Mouse (Mus musculus): ENCODE results near the gene Cct2. TPM values are rescaled to one million over a fixed set of nuclear protein-coding genes. Genes with fewer than 3 reads are reported as not detected.
A peak's percentile ranks its signal among the peaks of the same experiment; 100 is the strongest.
"Not testable (repeated sequence)": the region's sequence is repeated elsewhere in the genome, so short reads cannot be mapped to it uniquely, and the experiment has no call there.

Gene Cct2
- polyA plus RNA-seq, 1 experiment from 2014 or later = 245 TPM

- no peaks in the 10 kb centered on the region for H3K9me3 ChIP-seq (ENCODE audit: control insufficient read depth, low read length)
- H3K4me1 ChIP-seq (ENCODE audit: control insufficient read depth, insufficient read depth, low read depth, low read length) = no peaks in the 10 kb centered on the region
- WGBS = 75% methylated on average over 6 of the region's 6 CpGs
- no peak overlapping the region for H3K4me3 ChIP-seq (ENCODE audit: low read length)
- no peak overlapping the region for H3K27ac ChIP-seq (ENCODE audit: low read depth, low read length)
- H3K9ac ChIP-seq (ENCODE audit: low read depth, low read length) = no peak overlapping the region
- H3K4me2 ChIP-seq (ENCODE audit: low read length) = no peak overlapping the region
- H3K27me3 ChIP-seq (replicated peaks; ENCODE audit: control insufficient read depth, insufficient read depth, low read length) = no peaks in the 10 kb centered on the region
- no peaks in the 10 kb centered on the region for H3K36me3 ChIP-seq (ENCODE audit: control insufficient read depth, insufficient read depth, low read length)
- no peak for ATAC-seq
Observed at GRCm38 (mm10) chr10:117040355-117040754, 23.3 kb downstream of the Cct2 start.

- Histone ChIP-seq H3K4me3 (ENCODE audit: low read length) (no peak overlapping the region), H3K9me3 (ENCODE audit: control insufficient read depth, low read length) (no peaks in the 10 kb centered on the region), H3K27ac (ENCODE audit: low read depth, low read length) (no peak overlapping the region), H3K36me3 (ENCODE audit: control insufficient read depth, insufficient read depth, low read length) (no peaks in the 10 kb centered on the region), H3K4me1 (ENCODE audit: control insufficient read depth, insufficient read depth, low read depth, low read length) (no peaks in the 10 kb centered on the region), H3K9ac (ENCODE audit: low read depth, low read length) (no peak overlapping the region), H3K27me3 (replicated peaks; ENCODE audit: control insufficient read depth, insufficient read depth, low read length) (no peaks in the 10 kb centered on the region), H3K4me2 (ENCODE audit: low read length) (no peak overlapping the region)
- no peak for ATAC-seq
- 25% methylated on average over 8 of the region's 8 CpGs for WGBS
Observed at GRCm38 (mm10) chr10:117033785-117034184, 29.8 kb downstream of the Cct2 start.

GRCm38 (mm10) chr10:117031160-117031559 lies 32.5 kb downstream of the Cct2 start:
- no peak overlapping the region for H3K9ac ChIP-seq (ENCODE audit: low read depth, low read length)

GRCm38 (mm10) chr10:117026176-117026575 lies 37.4 kb downstream of the Cct2 start:
- Histone ChIP-seq H3K36me3 (ENCODE audit: control insufficient read depth, insufficient read depth, low read length) (no peaks in the 10 kb centered on the region), H3K27me3 (replicated peaks; ENCODE audit: control insufficient read depth, insufficient read depth, low read length) (no peaks in the 10 kb centered on the region), H3K4me2 (ENCODE audit: low read length) (no peak overlapping the region), H3K9ac (ENCODE audit: low read depth, low read length) (no peak overlapping the region), H3K4me3 (ENCODE audit: low read length) (no peak overlapping the region), H3K4me1 (ENCODE audit: control insufficient read depth, insufficient read depth, low read depth, low read length) (peaks cover 2% of the 10 kb centered on the region; the same call in 1 of the 2 replicates), H3K9me3 (ENCODE audit: control insufficient read depth, low read length) (no peaks in the 10 kb centered on the region), H3K27ac (ENCODE audit: low read depth, low read length) (no peak overlapping the region)
- 82% methylated on average over 8 of the region's 8 CpGs for WGBS
- ATAC-seq = no peak

More at GRCm38 (mm10) chr10:117031160-117031559, 32.5 kb downstream of the Cct2 start:
- H3K27me3 ChIP-seq (replicated peaks; ENCODE audit: control insufficient read depth, insufficient read depth, low read length) = no peaks in the 10 kb centered on the region
- H3K4me3 ChIP-seq (ENCODE audit: low read length) = no peak overlapping the region
- ATAC-seq = no peak
- no peak overlapping the region for H3K27ac ChIP-seq (ENCODE audit: low read depth, low read length)
- H3K4me2 ChIP-seq (ENCODE audit: low read length) = no peak overlapping the region
- WGBS = 91% methylated on average over 3 of the region's 3 CpGs
- no peaks in the 10 kb centered on the region for H3K4me1 ChIP-seq (ENCODE audit: control insufficient read depth, insufficient read depth, low read depth, low read length)
- no peaks in the 10 kb centered on the region for H3K9me3 ChIP-seq (ENCODE audit: control insufficient read depth, low read length)
- no peaks in the 10 kb centered on the region for H3K36me3 ChIP-seq (ENCODE audit: control insufficient read depth, insufficient read depth, low read length)

GRCm38 (mm10) chr10:117025776-117026175 lies 37.8 kb downstream of the Cct2 start:
- not testable (repeated sequence) for H3K36me3 ChIP-seq (ENCODE audit: control insufficient read depth, insufficient read depth, low read length); ATAC-seq; H3K4me1 ChIP-seq (ENCODE audit: control insufficient read depth, insufficient read depth, low read depth, low read length); H3K27ac ChIP-seq (ENCODE audit: low read depth, low read length); H3K9me3 ChIP-seq (ENCODE audit: control insufficient read depth, low read length); H3K27me3 ChIP-seq (replicated peaks; ENCODE audit: control insufficient read depth, insufficient read depth, low read length); H3K9ac ChIP-seq (ENCODE audit: low read depth, low read length); H3K4me2 ChIP-seq (ENCODE audit: low read length); H3K4me3 ChIP-seq (ENCODE audit: low read length)

GRCm38 (mm10) chr10:117023693-117024092 lies 39.9 kb downstream of the Cct2 start:
- H3K27ac ChIP-seq (ENCODE audit: low read depth, low read length) = no peak overlapping the region
- WGBS = 71% methylated on average over 16 of the region's 16 CpGs
- H3K9ac ChIP-seq (ENCODE audit: low read depth, low read length) = no peak overlapping the region
- no peaks in the 10 kb centered on the region for H3K36me3 ChIP-seq (ENCODE audit: control insufficient read depth, insufficient read depth, low read length)
- H3K4me2 ChIP-seq (ENCODE audit: low read length) = no peak overlapping the region
- H3K9me3 ChIP-seq (ENCODE audit: control insufficient read depth, low read length) = no peaks in the 10 kb centered on the region
- H3K27me3 ChIP-seq (replicated peaks; ENCODE audit: control insufficient read depth, insufficient read depth, low read length) = no peaks in the 10 kb centered on the region
- no peak overlapping the region for H3K4me3 ChIP-seq (ENCODE audit: low read length)
- no peak for ATAC-seq
- peaks cover 3% of the 10 kb centered on the region; the same call in 1 of the 2 replicates for H3K4me1 ChIP-seq (ENCODE audit: control insufficient read depth, insufficient read depth, low read depth, low read length)

- 21% methylated on average over 21 of the region's 21 CpGs for WGBS
- Histone ChIP-seq H3K27me3 (replicated peaks; ENCODE audit: control insufficient read depth, insufficient read depth, low read length) (no peaks in the 10 kb centered on the region), H3K9me3 (ENCODE audit: control insufficient read depth, low read length) (no peaks in the 10 kb centered on the region), H3K36me3 (ENCODE audit: control insufficient read depth, insufficient read depth, low read length) (no peaks in the 10 kb centered on the region), H3K27ac (ENCODE audit: low read depth, low read length) (no peak overlapping the region), H3K9ac (ENCODE audit: low read depth, low read length) (no peak overlapping the region), H3K4me1 (ENCODE audit: control insufficient read depth, insufficient read depth, low read depth, low read length) (peaks cover 3% of the 10 kb centered on the region; the same call in 1 of the 2 replicates), H3K4me3 (ENCODE audit: low read length) (no peak overlapping the region), H3K4me2 (ENCODE audit: low read length) (peak overlapping the region; percentile 12; the same call in 1 of the 2 replicates)
- no peak; the same call in 1 of the 2 replicates for ATAC-seq
Observed at GRCm38 (mm10) chr10:117021020-117021754, 42.4 kb downstream of the Cct2 start.

- WGBS = 49% methylated on average over 7 of the region's 7 CpGs
- H3K27me3 ChIP-seq (replicated peaks; ENCODE audit: control insufficient read depth, insufficient read depth, low read length) = no peaks in the 10 kb centered on the region
- no peak overlapping the region for H3K27ac ChIP-seq (ENCODE audit: low read depth, low read length)
- H3K9ac ChIP-seq (ENCODE audit: low read depth, low read length) = no peak overlapping the region
- no peak overlapping the region for H3K4me3 ChIP-seq (ENCODE audit: low read length)
- H3K36me3 ChIP-seq (ENCODE audit: control insufficient read depth, insufficient read depth, low read length) = no peaks in the 10 kb centered on the region
- 0 out of 2 replicates have a peak, but pooled peaks have one; percentile 50 for ATAC-seq
- H3K9me3 ChIP-seq (ENCODE audit: control insufficient read depth, low read length) = no peaks in the 10 kb centered on the region
- peaks cover 7% of the 10 kb centered on the region for H3K4me1 ChIP-seq (ENCODE audit: control insufficient read depth, insufficient read depth, low read depth, low read length)
- H3K4me2 ChIP-seq (ENCODE audit: low read length) = no peak overlapping the region
Observed at GRCm38 (mm10) chr10:117018281-117018840, 45.3 kb downstream of the Cct2 start.

- Histone ChIP-seq H3K4me1 (ENCODE audit: control insufficient read depth, insufficient read depth, low read depth, low read length) (peaks cover 4% of the 10 kb centered on the region; the same call in 1 of the 2 replicates), H3K36me3 (ENCODE audit: control insufficient read depth, insufficient read depth, low read length) (no peaks in the 10 kb centered on the region), H3K27ac (ENCODE audit: low read depth, low read length) (no peak overlapping the region), H3K9ac (ENCODE audit: low read depth, low read length) (no peak overlapping the region), H3K9me3 (ENCODE audit: control insufficient read depth, low read length) (no peaks in the 10 kb centered on the region), H3K27me3 (replicated peaks; ENCODE audit: control insufficient read depth, insufficient read depth, low read length) (no peaks in the 10 kb centered on the region), H3K4me2 (ENCODE audit: low read length) (no peak overlapping the region), H3K4me3 (ENCODE audit: low read length) (no peak overlapping the region)
- WGBS = 75% methylated on average over 5 of the region's 5 CpGs
- ATAC-seq = no peak
Observed at GRCm38 (mm10) chr10:117014565-117014964, 49.0 kb downstream of the Cct2 start.

All from hindbrain, embryonic 16.5 days (tissue).